Mouse (Mus musculus) lung, adult 2 months (tissue): ENCODE data around the gene Gm49380. TPM values are rescaled to one million over a fixed set of nuclear protein-coding genes. Genes with fewer than 3 reads are reported as not detected.

Source experiments
- DNase-seq: peaks from one replicate; pipeline ENCODE4 v3.0.0; 2022
- H3K4me1 ChIP-seq: fragments of 200-500 bp; 2 replicates; pipeline ENCODE4 v1.6.1; 2011; ENCODE audit warnings: low read length; ENCODE audit not compliant: control insufficient read depth, insufficient read depth
- H3K4me3 ChIP-seq: fragments of 200-500 bp; replicated peaks from 2 replicates; pipeline ENCODE3; 2011; ENCODE audit warnings: low read depth, mild to moderate bottlenecking, control low read depth, low read length; ENCODE audit errors: extremely low read depth
- CTCF ChIP-seq: fragments of 200-500 bp; IDR thresholded peaks from 2 replicates; pipeline ENCODE4 v1.5.1; 2011; ENCODE audit warnings: mild to moderate bottlenecking, low read length, control low read depth; ENCODE audit not compliant: insufficient read depth
- POLR2A ChIP-seq: fragments of 200-500 bp; IDR thresholded peaks from 2 replicates; pipeline ENCODE4 v1.6.1; 2011; ENCODE audit warnings: low read depth, mild to moderate bottlenecking, control low read depth, low read length, borderline replicate concordance; ENCODE audit errors: extremely low read depth
- WGBS: fragments of 180-500 bp; shearing (Covaris S2); methylation state at CpG from one replicate; pipeline ENCODE4 v1.1.7; 2018; 5-methylcytosine and 5-hydroxymethylcytosine counted together
- polyA plus RNA-seq: library from polyadenylated mRNA; depleted of rRNA; stranded (reverse); fragments of >200 nt; gene quantifications from 2 replicates; pipeline ENCODE4 v1.2.3, GENCODE M21; 2012

Gm49380 gene
- polyA plus RNA-seq, 1 experiment, result not detected

DNA sequence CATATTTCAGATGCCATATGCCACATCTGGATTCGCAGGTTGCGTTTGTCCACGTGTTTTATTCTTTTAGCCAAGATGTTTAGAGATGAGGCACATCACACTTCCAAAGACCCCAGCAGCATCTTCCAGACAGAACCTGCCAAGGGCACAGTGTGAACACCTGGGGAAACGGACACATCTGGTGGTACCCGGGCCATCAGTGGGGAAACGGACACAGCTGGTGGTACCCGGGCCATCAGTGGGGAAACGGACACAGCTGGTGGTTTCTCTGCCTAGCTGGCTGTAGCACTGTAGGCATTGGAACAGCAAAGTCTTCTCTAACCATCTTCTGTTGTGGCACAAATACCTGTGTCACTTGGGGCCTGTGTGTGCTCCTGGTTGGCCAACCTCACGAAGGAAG lies 17.5 kb downstream of the Gm49380 start:
- TF ChIP-seq CTCF, result no peak
- TF ChIP-seq POLR2A, result no peak
- Histone ChIP-seq H3K4me1 (peaks cover 4% of the 10 kb centered on the region; the same call in 1 of the 2 replicates), H3K4me3 (no peak overlapping the region)
- no peak for DNase-seq
- 85% methylated on average over 9 of the region's 9 CpGs for WGBS

DNA sequence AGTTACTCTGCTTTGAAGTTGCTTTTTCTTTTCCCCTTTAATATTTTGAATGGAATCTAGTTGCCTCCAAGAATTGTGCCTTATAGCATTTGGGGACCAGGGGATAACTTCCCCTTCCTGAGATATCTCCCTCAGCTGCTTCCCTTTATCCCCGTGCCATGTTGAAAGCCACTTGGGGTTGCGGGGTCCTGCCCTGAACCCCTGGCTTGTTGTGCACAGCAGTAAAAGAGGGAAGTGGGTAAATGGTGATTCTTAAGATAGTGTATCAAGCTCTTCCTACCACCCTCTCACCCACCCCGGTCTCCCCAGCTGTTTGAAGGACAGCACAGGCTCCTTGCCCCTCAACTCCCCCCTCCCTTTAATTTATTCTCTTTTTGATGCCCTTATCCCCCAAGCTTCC lies 18.6 kb downstream of the Gm49380 start:
- 80% methylated on average over 3 of the region's 3 CpGs for WGBS
- Histone ChIP-seq H3K4me1 (peaks cover 4% of the 10 kb centered on the region; the same call in 1 of the 2 replicates), H3K4me3 (no peak overlapping the region)
- DNase-seq, result no peak
- TF ChIP-seq CTCF, result no peak
- TF ChIP-seq POLR2A, result no peak

DNA sequence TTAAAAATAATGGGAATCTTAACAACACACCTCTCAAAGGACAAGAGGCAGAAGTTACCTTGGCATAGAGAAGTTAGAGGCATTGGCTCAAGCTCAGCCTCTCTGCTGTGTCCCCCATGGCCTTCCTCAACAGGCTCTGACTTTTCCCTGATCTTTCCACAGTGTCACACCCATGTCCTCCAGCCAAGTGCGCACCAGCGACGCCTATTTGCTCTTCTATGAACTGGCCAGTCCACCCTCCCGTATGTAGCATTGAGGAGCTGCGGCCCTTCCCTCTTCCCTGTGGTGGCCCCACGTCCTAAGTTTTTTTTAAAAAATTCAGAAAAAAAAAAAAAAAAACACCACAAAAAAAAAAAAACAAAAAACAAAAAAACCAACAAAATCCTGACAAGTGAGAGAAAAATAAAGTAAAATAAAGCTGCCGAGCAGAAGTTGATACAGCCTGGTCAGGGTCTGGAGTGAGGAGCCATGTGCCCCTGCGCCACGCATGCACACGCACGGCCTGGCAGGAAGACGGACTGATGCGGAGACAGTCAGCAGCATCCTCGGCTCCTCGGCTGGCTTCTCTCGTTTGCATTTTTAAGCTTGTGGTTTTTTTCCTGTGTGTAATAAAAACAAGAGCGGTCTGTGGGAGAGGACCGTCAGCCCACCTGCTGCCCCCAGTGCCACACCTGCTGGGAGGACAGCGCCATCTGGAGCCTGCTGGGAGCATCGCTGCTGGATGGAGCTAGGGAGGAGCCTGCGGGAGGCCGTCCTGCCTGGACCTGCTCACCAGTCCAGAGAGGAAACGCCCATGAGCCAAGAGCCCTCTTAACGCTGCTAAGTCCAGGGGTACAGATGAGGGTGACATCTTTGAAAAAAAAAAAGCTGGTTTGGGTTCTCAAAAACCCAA lies 19.4 kb downstream of the Gm49380 start:
- DNase-seq, result peak; percentile 79
- TF ChIP-seq POLR2A (no peak), CTCF (peak; percentile 67)
- WGBS, result 45% methylated on average over 24 of the region's 24 CpGs
- H3K4me1 ChIP-seq, result peaks cover 4% of the 10 kb centered on the region; the same call in 1 of the 2 replicates
- no peak overlapping the region for H3K4me3 ChIP-seq

DNA sequence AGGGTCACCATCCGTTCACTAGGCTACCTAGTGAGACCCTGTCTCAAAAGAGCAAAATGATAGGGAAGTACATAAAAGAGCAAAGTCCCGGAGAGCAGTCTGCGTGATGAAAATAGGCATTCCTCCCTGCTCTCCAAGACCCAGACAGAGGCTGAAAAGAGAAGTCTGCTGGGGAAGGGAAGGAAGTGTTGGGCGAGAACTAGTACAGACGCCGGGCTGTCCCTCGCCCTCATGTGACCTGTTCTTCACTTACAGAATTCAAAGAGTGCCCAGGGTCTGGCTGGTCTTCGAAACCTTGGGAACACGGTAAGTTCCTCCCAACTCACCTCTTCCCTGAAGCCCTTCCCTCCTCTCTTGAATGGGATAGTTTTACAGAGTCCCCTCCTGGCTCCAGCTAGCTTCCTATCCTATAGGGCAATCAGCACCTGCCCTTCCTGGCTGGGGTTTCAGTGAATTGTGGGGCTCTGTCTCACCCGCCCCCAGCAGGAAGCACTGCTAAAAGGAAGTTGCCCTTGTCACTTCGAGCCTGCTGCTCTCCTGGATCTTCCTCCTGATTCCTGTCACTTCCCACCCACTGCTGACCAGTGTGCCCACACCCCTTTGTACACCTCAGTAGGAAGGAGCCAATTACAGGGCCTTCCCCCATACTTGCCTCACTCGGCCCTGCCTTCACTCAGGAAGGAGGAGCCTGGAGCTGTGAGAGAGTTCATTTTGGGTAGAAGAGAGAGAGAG lies 24.3 kb downstream of the Gm49380 start:
- Histone ChIP-seq H3K4me3 (no peak overlapping the region), H3K4me1 (peaks cover 12% of the 10 kb centered on the region)
- no peak for TF ChIP-seq POLR2A
- TF ChIP-seq CTCF, result no peak
- DNase-seq, result no peak
- 32% methylated on average over 12 of the region's 12 CpGs for WGBS

DNA sequence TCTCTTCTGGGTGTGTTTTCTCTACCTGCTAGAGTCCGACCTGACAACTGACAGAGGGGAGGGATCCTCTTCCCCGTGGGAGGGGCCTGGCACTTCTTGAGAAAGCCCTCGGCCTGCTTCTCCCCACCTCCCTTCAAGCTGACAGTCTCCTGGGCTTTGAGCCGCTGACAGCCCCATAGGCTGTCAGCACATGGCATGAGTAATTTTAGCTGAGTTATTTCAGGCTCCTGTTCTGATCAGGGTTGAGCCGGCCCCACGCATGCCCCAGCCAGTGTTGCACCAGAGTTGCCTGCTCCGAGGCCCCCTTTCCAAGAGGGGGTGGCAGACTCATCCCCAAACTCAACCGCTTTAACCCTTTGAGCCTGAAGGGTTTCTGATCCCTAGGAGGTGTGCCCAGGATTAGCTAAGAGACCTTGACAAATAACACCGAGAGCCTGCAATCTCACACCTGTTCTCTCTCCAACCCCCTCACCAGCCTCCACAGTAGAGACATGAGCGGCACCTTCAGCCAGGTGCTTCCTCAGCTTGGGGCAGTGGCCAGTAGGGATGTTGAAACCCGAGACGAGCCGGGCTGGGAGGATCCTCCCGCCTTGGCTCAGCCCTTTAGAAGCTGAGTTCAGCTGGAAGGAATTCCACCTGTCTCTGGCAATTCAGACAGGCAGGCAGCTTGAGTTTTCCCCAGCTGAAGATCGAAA lies 25.4 kb downstream of the Gm49380 start:
- no peak overlapping the region for H3K4me3 ChIP-seq
- DNase-seq, result no peak
- TF ChIP-seq CTCF, result no peak
- no peak for TF ChIP-seq POLR2A
- WGBS, result 32% methylated on average over 15 of the region's 15 CpGs
- peaks cover 12% of the 10 kb centered on the region for H3K4me1 ChIP-seq

DNA sequence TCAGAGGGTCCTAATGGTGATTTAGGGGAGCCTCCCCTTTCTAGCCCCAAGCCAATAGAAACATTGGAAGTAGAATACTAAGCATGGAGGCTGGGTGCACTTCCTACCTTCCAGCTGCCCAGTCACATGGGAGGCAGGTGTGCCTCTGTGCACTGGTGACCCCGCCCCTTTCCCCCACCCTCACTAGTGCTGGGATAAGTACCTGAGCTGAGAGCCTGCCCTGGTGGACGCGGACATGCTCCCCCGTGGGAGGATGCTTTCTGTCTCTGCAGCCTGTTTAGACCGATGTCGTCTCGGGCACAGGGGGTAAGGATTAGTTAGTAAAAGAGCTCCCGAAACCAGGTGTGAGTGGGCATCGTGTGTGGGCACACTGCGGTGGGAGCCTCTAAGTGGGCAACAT lies 26.3 kb downstream of the Gm49380 start:
- no peak for DNase-seq
- peaks cover 12% of the 10 kb centered on the region for H3K4me1 ChIP-seq
- no peak overlapping the region for H3K4me3 ChIP-seq
- WGBS, result 68% methylated on average over 10 of the region's 10 CpGs
- no peak for TF ChIP-seq POLR2A
- TF ChIP-seq CTCF, result no peak

DNA sequence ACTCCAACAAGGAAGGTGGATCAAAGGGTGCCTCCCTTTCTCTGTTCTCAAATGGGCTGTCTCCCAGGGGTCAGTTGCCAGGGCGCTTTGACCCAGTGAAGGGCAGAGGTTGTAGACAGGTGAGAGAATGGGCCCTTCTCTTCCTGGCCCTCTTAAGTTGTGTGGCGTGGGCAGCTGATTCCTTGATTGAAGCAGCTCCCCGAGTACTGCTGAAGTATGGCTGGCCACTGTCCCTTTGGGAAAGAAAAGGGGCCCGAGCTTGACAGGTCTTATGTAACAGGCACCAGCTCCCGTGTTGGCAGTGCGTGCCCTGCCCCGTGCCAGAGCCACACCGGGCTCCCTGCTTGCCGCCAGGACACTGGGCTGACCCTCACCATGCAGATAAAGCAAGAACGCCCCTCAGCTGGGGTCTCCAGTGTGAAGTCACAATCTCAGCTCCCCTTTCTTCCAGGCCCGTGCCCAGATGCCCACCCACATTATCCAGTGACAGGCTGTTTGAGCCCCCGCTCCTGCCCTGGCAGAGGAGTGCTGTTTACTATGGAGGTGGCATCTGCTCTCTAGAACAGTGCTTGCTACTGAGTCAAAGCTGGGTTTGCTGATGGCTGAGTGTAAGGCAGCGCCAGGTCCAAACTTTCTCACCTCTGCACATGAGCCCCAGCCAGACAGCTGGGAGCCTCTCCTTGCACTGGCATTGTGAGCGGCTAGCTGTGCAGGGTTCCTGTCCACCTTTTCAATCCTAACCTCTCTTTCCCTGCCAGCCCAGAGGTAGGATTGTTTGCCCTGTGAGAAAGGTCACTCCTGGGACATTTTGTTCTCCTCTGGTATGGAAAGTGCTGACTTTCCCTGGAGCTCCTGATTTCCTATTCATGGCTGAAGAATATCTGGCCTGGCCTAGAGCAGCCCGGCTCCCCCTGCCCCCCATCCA lies 27.3 kb downstream of the Gm49380 start:
- peak overlapping the region; percentile 46 for H3K4me3 ChIP-seq
- H3K4me1 ChIP-seq, result peaks cover 12% of the 10 kb centered on the region
- DNase-seq, result no peak
- WGBS, result 60% methylated on average over 15 of the region's 15 CpGs
- TF ChIP-seq CTCF (no peak), POLR2A (peak; percentile 14; the same call in 1 of the 2 replicates)

DNA sequence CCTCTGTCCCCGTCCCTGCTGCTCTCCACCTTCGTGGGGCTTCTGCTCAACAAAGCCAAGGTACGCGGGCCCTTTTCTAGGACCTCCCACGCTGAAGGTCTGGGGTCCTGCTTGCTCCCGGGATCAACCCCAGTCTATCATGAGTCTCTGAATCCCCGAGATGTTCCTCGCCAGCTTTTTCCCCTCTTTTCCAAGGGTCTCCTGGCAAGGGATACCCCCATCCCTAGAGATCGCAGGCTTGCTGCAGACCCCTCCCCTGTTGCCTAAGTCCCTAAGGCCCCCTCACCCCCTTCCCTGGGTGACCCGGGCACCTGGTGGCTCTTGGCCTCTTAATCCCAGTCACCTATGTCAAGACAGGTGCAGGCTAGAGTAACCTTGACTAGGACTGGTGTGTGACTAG lies 28.0 kb downstream of the Gm49380 start:
- peak overlapping the region; percentile 59 for H3K4me3 ChIP-seq
- peaks cover 12% of the 10 kb centered on the region for H3K4me1 ChIP-seq
- TF ChIP-seq CTCF, result no peak
- no peak for TF ChIP-seq POLR2A
- no peak for DNase-seq
- WGBS, result 9% methylated on average over 10 of the region's 10 CpGs
